Mouse (Mus musculus) layer of hippocampus, postnatal 10 days (tissue): Measurements from ENCODE around the gene Fam122a. TPM values are rescaled to one million over a fixed set of nuclear protein-coding genes. Genes with fewer than 3 reads are reported as not detected.

Source experiments
- DNase-seq, 2 experiments: peaks; one replicate each; pipeline ENCODE4 v3.0.0; 2021; ENCODE audit warnings: low spot score in 2 of 2
- total RNA-seq, 2 experiments: library from RNA; stranded (reverse); gene quantifications; 2 replicates each; pipeline ENCODE4 v1.2.3; 2021

The Fam122a gene
- total RNA-seq, 2 experiments from 2014 or later = 33.3 to 35.4 TPM

GRCm38 (mm10) chr19:24491824-24492223 lies 14.7 kb upstream of the Fam122a start:
- no peak for DNase-seq

- no peak for DNase-seq
Observed at GRCm38 (mm10) chr19:24490275-24490674, 13.1 kb upstream of the Fam122a start.

DNA sequence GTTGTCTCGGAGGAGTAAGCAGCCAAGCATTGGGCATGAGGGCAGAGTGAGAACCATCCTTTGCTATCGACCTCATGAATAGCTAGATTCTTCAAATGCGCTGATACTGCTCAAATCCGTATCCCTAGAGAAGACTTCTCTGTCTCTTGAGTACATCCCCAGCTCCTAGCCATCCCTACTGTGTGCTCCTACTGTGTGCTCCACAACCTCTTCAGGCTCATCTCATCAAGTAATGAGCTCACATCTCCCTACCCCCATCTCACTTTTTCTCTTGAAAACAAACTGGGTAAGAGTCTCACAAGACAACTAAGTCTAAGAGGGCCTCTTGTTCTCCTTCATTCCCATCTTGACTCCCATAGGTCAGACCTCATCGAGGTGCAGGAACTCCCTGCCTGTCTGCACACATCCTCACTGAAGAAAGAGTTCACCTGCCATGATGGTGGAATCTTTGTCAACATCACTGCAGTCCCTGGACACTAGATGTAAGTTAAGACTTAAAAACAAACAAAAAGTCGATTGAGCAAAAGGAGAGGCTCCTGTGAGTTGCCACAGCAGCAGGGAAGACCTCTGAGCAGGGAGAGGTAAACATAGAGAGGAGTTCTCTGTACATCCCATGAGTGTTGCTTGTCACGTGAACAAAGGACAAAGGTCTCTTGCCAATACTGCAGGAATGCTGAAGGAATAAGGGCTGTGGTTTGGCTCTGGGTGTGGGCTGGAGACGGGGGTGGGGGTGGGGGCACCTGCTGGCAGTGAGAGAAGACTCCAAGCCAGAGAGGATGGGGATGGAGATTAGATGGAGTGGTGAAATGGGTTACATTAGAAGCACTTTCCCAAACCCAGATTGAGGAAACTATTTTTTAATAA lies 9.5 kb upstream of the Fam122a start:
- DNase-seq = no peak

GRCm38 (mm10) chr19:24484612-24485194 lies 7.5 kb upstream of the Fam122a start:
- DNase-seq = no peak

- DNase-seq = no peak
Observed at GRCm38 (mm10) chr19:24480916-24481315, 3.8 kb upstream of the Fam122a start.

DNA sequence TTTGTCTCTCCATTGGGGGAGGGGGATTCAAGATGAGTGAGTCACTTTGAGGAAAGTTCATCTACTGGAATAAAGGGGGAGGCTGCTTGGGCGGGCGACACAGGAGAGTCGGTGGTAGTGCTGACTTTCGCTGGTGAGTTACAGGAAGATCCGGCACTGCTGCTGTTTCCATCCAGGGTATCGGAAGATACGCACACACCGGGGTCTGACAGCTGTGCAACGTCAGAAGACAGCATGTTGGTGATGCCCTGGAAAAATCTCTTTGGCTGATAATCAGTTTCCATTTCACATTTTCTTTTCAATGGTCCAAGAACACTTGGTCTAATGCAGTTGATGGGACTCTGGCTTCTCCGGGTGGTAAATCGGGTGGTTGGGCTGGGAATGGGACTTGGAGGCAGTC lies 695 bp downstream of the Fam122a start:
- peak in 1 of 2 experiments; percentile 20 for DNase-seq

DNA sequence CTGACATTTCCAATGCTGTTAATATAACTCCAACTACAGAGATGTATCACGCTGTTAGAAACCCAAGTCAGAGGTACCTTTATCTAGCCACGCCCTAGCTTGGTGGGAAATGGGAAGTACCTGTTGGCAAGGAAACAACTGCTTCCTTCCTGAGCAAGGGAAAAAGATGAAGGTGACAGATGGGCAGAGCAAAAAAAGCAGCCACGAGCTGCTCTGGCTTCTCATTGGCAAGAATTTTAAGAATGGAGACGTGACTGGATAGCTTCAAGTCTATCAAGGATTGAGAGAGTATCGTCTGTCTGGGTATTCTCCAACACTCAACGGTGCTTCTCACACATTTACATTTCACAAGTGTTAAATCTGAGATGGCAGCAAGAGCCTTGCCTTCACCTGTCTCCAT lies 1.9 kb downstream of the Fam122a start:
- no peak for DNase-seq

GRCm38 (mm10) chr19:24472512-24472911 lies 4.6 kb downstream of the Fam122a start:
- DNase-seq = no peak

DNA sequence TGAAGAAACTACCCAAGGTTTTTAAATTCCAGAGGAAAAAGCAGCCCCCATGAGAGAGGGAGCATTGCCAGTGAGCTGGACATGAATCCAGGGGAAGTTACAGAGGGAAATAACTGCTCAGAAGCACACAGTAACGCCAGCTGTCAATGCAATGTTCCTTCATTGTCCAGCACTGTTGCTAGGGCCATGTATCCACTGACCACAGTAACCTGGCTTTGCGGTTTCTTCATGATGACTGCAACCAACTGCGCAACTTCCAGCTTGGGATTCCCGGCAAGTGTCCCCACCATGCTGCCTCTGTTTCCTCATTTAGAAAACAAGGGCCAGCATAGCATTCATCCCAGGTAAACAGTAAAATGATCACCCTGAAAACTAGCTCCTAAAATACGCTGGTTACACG lies 5.6 kb downstream of the Fam122a start:
- no peak for DNase-seq

DNA sequence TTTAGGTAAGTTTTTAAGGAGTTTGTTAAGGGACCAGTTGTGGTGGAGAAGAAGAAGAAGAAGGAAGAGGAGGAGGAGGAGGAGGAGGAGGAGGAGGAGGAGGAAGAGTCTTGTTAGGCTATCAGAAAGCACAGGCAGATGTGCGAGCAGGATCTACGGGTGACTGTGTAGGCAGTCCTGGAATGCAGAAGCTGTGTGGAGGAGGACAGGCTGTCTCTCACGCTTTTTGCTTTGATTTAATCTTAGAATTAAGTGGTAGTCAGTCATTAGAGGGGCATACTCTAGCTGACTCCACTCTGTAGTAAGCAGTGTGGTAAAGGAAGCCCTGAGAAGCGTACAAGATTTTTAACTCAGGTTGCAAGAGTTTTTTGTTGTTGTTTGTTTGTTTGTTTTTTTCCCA lies 7.9 kb downstream of the Fam122a start:
- DNase-seq = no peak

DNA sequence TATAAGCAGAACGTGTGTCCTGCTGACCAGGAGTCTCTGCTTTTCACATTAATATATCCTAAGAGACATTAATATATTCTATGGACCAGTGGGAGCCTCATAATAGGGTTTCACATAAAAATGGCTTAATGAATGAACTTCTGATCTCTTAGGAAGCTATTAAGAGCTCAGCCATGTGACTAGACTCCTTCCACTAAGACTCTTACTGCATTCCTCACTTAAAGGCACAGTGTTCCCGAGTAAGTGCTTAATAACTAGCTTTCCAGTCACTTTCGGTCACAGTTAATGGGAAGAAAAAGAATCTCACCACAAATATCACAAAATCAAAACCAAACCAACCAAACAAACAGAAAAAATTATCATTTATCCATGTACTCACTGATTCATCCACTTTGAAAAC lies 8.5 kb downstream of the Fam122a start:
- DNase-seq = no peak

GRCm38 (mm10) chr19:24463011-24463410 lies 14.1 kb downstream of the Fam122a start:
- DNase-seq = no peak

DNA sequence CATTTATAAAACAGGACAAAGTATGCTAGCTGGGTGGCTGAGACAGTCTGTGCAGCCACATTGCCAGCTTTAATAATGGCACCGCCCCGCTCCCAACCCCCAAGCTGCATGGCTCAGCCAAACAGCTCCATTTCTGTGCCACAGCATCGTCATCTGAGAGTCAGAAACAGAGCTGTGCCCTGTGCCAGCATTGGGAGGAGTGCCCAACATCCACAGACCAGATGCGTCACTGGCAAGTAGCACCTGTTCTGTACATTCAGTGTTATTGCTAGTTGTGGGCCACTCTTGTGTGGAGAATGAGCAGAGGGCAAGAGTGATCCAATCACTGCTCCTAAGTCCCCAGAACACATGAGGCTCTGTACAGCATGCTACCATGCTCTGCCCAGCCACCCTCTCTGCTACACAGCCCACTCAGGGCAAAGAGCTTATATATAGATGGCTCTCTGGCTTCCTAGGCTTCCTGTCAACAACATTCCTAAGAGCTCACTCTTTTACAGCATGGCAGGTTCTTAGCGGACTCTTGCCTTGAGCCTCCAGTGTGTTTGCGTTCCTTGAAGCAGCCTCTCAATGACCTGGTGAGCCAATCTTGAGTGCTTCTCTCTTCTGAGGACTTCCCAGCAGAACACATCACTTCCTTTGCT lies 20.4 kb downstream of the Fam122a start:
- peak; percentile 59 to 62 for DNase-seq

DNA sequence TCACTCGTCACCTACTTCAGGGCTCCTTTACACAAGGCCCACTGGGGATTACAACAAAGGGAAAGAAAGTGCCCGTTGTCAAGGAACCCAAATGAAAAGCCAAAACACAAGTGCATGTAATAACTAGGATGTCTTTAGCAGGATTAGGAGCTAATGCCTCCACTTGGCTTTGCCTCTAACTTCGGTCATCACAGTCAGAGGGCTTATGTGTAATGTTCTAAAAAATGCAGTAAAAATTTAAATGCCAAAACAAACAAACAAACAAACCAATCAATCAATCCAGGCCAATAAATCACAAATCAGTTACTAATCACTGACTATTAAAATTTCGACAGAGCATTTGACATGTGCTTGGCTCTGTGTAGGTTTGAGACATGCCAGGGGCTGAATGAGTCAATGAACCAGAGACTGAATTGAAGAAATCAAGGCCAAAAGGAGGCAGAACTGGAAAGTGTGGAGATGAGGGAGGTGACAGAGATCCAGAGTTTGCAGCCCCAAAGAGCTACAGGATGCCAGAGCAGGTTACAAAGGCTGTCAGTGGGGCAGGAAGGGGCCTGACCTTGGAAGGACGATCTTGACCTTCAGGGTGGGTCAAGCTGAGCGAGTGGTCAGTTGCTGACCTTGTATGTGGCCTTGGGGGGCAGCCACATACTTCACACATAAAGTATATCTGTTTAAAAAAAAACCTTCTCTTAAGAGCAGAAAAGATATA lies 21.8 kb downstream of the Fam122a start:
- no peak for DNase-seq

GRCm38 (mm10) chr19:24454451-24454850 lies 22.7 kb downstream of the Fam122a start:
- no peak for DNase-seq

DNA sequence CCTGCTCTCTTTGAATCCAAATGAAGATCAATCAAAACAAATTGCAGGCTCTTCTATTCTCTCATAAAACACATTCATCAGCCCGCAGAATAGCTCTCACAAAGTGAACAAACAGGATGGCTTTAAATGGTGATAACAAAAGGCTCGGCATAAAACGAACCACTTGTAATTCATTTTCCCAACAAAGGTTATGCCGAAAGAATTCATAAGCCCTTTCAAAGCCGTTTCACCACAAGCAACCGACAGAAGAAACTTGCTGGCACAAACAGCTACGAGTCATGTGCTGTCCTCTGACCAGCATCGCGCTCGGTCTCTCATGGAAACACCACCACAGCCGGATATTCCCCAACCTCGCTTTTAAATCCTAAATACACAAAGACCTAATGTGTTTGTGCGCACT lies 23.8 kb downstream of the Fam122a start:
- peak in 1 of 2 experiments; percentile 46 for DNase-seq

GRCm38 (mm10) chr19:24452441-24452898 lies 24.7 kb downstream of the Fam122a start:
- DNase-seq = no peak

DNA sequence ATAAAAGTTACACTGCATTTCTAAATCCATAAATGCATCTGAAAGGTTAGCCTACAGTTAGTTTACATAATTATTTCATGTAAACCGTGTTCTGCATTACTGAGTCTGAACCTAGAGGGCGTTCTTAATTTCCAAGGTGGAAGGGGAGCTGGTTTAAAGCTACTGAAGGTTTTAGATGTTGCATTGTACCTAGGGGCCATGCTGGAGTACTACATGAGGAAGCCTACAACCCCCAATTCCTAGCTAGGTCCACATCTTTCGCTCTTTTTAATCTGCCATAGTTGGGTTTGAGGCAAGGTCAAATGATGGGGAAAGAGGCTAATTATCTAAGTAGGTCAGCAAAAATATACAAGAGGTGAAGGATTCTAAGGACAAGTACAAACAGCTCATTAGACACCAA lies 25.5 kb downstream of the Fam122a start:
- DNase-seq = no peak

- no peak for DNase-seq
Observed at GRCm38 (mm10) chr19:24450740-24451139, 26.4 kb downstream of the Fam122a start.

GRCm38 (mm10) chr19:24444322-24444721 lies 32.8 kb downstream of the Fam122a start:
- DNase-seq = no peak

GRCm38 (mm10) chr19:24439715-24440114 lies 37.4 kb downstream of the Fam122a start:
- DNase-seq = no peak

DNA sequence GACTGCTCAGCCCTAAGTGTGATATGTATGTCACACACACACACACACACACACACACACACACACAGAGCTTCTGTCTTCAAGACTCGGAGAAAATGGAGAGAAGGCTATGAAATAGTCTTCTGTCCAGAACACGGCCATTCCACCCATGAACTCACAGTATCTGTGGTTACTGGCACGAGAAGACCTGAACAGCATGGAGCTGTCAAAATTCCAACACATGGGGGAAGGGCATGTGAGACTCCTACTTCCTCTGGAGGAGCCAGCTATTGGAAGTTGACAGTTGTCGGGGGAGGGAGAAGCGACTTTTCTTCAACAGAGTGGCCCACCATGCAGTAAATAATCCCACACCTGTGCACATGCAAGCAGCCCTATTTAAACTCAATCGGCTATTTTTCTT lies 42.9 kb downstream of the Fam122a start:
- DNase-seq = no peak
